Mouse (Mus musculus): ENCODE results near the gene Dnmt3b.

GRCm38 (mm10) chr2:153600021-153600666 lies 49.1 kb upstream of the Dnmt3b start:
- TF ChIP-seq CTCF (conservative IDR thresholded peaks at IDR 0.05; ENCODE audit: low read length) (peak; percentile 38), POU5F1 (IDR thresholded peaks at IDR 0.05; ENCODE audit: borderline replicate concordance, low read length) (no peak), NANOG (IDR thresholded peaks at IDR 0.05; ENCODE audit: borderline replicate concordance, low read length) (no peak)
